Mouse (Mus musculus) kidney, adult 9 months (tissue): ENCODE results near the gene Zeb2.

ENCODE experiments used
- DNase-seq: peaks from one replicate; pipeline ENCODE4 v3.0.0; 2022

The Zeb2 gene

GRCm38 (mm10) chr2:45117087-45117561 lies at the start of gene Zeb2:
TSS of gene Zeb2 (minus strand) at chr2:45117395.
- peak; percentile 67 for DNase-seq

GRCm38 (mm10) chr2:45158785-45159184 lies 41.6 kb upstream of the Zeb2 start:
- no peak for DNase-seq

- no peak for DNase-seq
These were observed 41.2 kb upstream of the Zeb2 start for GRCm38 (mm10) chr2:45158351-45158782.

- DNase-seq, result no peak
These were observed 36.1 kb upstream of the Zeb2 start for GRCm38 (mm10) chr2:45153315-45153714.

GRCm38 (mm10) chr2:45143162-45143561 lies 26.0 kb upstream of the Zeb2 start:
- no peak for DNase-seq

- DNase-seq, result no peak
These were observed 21.7 kb upstream of the Zeb2 start for GRCm38 (mm10) chr2:45138906-45139305.

- DNase-seq, result no peak
These were observed 19.6 kb upstream of the Zeb2 start for GRCm38 (mm10) chr2:45136783-45137182.

- DNase-seq, result no peak
These were observed 16.0 kb upstream of the Zeb2 start for GRCm38 (mm10) chr2:45133225-45133624.

GRCm38 (mm10) chr2:45130461-45131156 lies 13.4 kb upstream of the Zeb2 start:
- DNase-seq, result no peak

- DNase-seq, result no peak
These were observed 12.4 kb upstream of the Zeb2 start for GRCm38 (mm10) chr2:45129556-45129955.

GRCm38 (mm10) chr2:45128696-45129095 lies 11.5 kb upstream of the Zeb2 start:
- DNase-seq, result no peak

- no peak for DNase-seq
These were observed 9.2 kb upstream of the Zeb2 start for GRCm38 (mm10) chr2:45126401-45126800.

GRCm38 (mm10) chr2:45125181-45125580 lies 8.0 kb upstream of the Zeb2 start:
- no peak for DNase-seq

- DNase-seq, result no peak
These were observed 6.3 kb upstream of the Zeb2 start for GRCm38 (mm10) chr2:45123490-45123889.

GRCm38 (mm10) chr2:45118121-45118520 lies 926 bp upstream of the Zeb2 start:
- no peak for DNase-seq

- DNase-seq, result no peak
These were observed 397 bp upstream of the Zeb2 start for GRCm38 (mm10) chr2:45117592-45117991.

- DNase-seq, result peak; percentile 46
These were observed 617 bp downstream of the Zeb2 start for GRCm38 (mm10) chr2:45116531-45117024.

- peak; percentile 73 for DNase-seq
These were observed 1.3 kb downstream of the Zeb2 start for GRCm38 (mm10) chr2:45115720-45116495.

- DNase-seq, result no peak
These were observed 2.0 kb downstream of the Zeb2 start for GRCm38 (mm10) chr2:45115211-45115610.

GRCm38 (mm10) chr2:45114596-45114995 lies 2.6 kb downstream of the Zeb2 start:
- DNase-seq, result no peak

- no peak for DNase-seq
These were observed 3.3 kb downstream of the Zeb2 start for GRCm38 (mm10) chr2:45113912-45114311.

- DNase-seq, result peak; percentile 70
These were observed 4.1 kb downstream of the Zeb2 start for GRCm38 (mm10) chr2:45112891-45113683.
